Mouse (Mus musculus) limb, embryonic 12.5 days (tissue): ENCODE results near the gene Lrrc19. TPM values are rescaled to one million over a fixed set of nuclear protein-coding genes. Genes with fewer than 3 reads are reported as not detected.
"Not testable (repeated sequence)": the region's sequence is repeated elsewhere in the genome, so short reads cannot be mapped to it uniquely, and the experiment has no call there.

ENCODE experiments used
- ATAC-seq: fragments of 200-750 bp; cut with Nextera tagmentation; 2 replicates; pipeline ENCODE4 v1.8.0; 2017; ENCODE audit warnings: low read depth, moderate TSS enrichment; ENCODE audit not compliant: insufficient number of reproducible peaks, insufficient read depth, low FRiP score, low TSS enrichment
- H3K27ac ChIP-seq: fragments of 300-500 bp; sonication (generic); 2 replicates; pipeline ENCODE4 v1.5.1; 2016; ENCODE audit warnings: mild to moderate bottlenecking, moderate library complexity
- H3K27me3 ChIP-seq: fragments of 300-500 bp; sonication (generic); 2 replicates; pipeline ENCODE4 v1.6.1; 2016; ENCODE audit warnings: mild to moderate bottlenecking, moderate library complexity
- H3K36me3 ChIP-seq: fragments of 300-500 bp; sonication (generic); 2 replicates; pipeline ENCODE4 v1.6.1; 2016; ENCODE audit warnings: mild to moderate bottlenecking, moderate library complexity
- H3K4me1 ChIP-seq: fragments of 300-500 bp; sonication (generic); replicated peaks from 2 replicates; pipeline ENCODE4 v1.6.1; 2016
- H3K4me2 ChIP-seq: fragments of 300-500 bp; sonication (generic); 2 replicates; pipeline ENCODE4 v1.6.1; 2016; ENCODE audit warnings: mild to moderate bottlenecking, moderate library complexity
- H3K4me3 ChIP-seq: fragments of 300-500 bp; sonication (generic); replicated peaks from 2 replicates; pipeline ENCODE4 v1.5.1; 2016; ENCODE audit warnings: mild to moderate bottlenecking
- H3K9ac ChIP-seq: fragments of 300-500 bp; sonication (generic); replicated peaks from 2 replicates; pipeline ENCODE4 v1.6.1; 2016; ENCODE audit warnings: mild to moderate bottlenecking, moderate library complexity
- H3K9me3 ChIP-seq: fragments of 300-500 bp; sonication (generic); 2 replicates; pipeline ENCODE4 v1.6.1; 2016; ENCODE audit warnings: mild to moderate bottlenecking, moderate library complexity
- WGBS: fragments of 180-500 bp; shearing (Covaris S2); methylation state at CpG from one replicate; pipeline ENCODE4 v1.1.7; 2016; 5-methylcytosine and 5-hydroxymethylcytosine counted together
- polyA plus RNA-seq: library from polyadenylated mRNA; unstranded; fragments of >200 nt; fragmentation: Nextera tagmentation; extraction: Ambion mirVana; gene quantifications from 2 replicates; pipeline ENCODE4 v1.2.1, GENCODE M21; 2016

The Lrrc19 gene
- polyA plus RNA-seq, result 1.3 and 1.7 TPM in 2 replicates

DNA sequence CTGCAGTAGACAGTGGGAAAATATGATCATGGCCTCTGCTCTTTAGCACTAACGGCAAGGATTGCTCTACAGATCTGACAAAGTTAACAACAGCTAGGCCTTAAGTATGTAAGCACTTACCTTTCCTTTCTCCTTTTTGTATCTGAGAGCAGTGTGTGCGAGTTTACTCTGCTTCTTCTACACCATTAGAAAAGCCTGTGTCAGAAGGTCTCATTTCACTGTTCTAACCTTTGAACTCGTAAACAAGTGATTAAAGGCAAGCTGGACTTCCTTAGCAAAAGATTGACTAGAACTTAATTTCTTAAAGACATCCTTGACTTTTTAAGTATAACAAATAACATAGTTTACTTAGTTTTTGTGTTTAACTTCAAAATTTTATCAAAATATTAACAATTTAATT lies at the start of gene Lrrc19:
Gene Lrrc19, minus strand, starts transcription at position 225 of the 400 bp plus-strand sequence.
- no peaks in the 10 kb centered on the region for H3K9me3 ChIP-seq
- H3K4me2 ChIP-seq, result no peak within 1 kb of the TSS
- H3K27ac ChIP-seq, result no peak within 1 kb of the TSS
- no peaks in the 10 kb centered on the region for H3K27me3 ChIP-seq
- no peaks in the 10 kb centered on the region for H3K4me1 ChIP-seq
- H3K9ac ChIP-seq, result no peak within 1 kb of the TSS
- ATAC-seq, result no peak
- WGBS, result 60% methylated on average over 3 of the region's 3 CpGs
- peaks cover 13% of the 10 kb centered on the region for H3K36me3 ChIP-seq
- H3K4me3 ChIP-seq, result no peak within 1 kb of the TSS

GRCm38 (mm10) chr4:94696368-94696767 lies 46.4 kb upstream of the Lrrc19 start:
- H3K4me3 ChIP-seq, result no peak overlapping the region
- no peaks in the 10 kb centered on the region for H3K9me3 ChIP-seq
- no peak overlapping the region for H3K4me2 ChIP-seq
- H3K9ac ChIP-seq, result no peak overlapping the region
- H3K27me3 ChIP-seq, result no peaks in the 10 kb centered on the region
- ATAC-seq, result no peak
- H3K27ac ChIP-seq, result no peak overlapping the region
- no peaks in the 10 kb centered on the region for H3K4me1 ChIP-seq
- WGBS, result 80% methylated on average over 3 of the region's 3 CpGs
- H3K36me3 ChIP-seq, result peaks cover 14% of the 10 kb centered on the region; the same call in 1 of the 2 replicates

GRCm38 (mm10) chr4:94692175-94692574 lies 42.2 kb upstream of the Lrrc19 start:
- Histone ChIP-seq H3K9ac (no peak overlapping the region), H3K4me1 (no peaks in the 10 kb centered on the region), H3K27me3 (no peaks in the 10 kb centered on the region), H3K4me3 (no peak overlapping the region), H3K9me3 (no peaks in the 10 kb centered on the region), H3K4me2 (no peak overlapping the region), H3K36me3 (peaks cover 33% of the 10 kb centered on the region), H3K27ac (no peak overlapping the region)
- 86% methylated on average over 2 of the region's 2 CpGs for WGBS
- ATAC-seq, result no peak

DNA sequence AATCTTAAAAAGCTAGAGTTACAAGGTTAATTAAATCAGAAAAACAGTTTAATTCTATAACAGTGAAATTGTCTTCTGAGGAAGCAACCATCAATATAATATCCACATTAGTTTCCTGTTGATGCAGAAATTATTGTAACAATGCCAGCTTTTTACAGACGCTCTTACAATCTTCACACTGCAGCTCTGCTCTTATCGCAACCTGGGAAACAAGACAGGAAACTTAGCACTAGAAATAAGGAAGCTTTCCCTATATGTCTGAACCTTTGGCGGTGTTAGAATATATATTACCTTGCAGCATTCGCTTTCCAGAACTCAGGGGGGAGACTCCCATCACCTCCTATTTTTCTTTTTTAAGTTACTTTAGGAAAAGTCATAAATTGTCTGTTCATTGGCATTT lies 41.1 kb upstream of the Lrrc19 start:
- Histone ChIP-seq H3K4me1 (no peaks in the 10 kb centered on the region), H3K36me3 (peaks cover 41% of the 10 kb centered on the region), H3K27ac (no peak overlapping the region), H3K4me3 (no peak overlapping the region), H3K9me3 (no peaks in the 10 kb centered on the region), H3K4me2 (no peak overlapping the region), H3K9ac (no peak overlapping the region), H3K27me3 (no peaks in the 10 kb centered on the region)
- no peak for ATAC-seq
- WGBS, result 86% methylated on average over 4 of the region's 4 CpGs

DNA sequence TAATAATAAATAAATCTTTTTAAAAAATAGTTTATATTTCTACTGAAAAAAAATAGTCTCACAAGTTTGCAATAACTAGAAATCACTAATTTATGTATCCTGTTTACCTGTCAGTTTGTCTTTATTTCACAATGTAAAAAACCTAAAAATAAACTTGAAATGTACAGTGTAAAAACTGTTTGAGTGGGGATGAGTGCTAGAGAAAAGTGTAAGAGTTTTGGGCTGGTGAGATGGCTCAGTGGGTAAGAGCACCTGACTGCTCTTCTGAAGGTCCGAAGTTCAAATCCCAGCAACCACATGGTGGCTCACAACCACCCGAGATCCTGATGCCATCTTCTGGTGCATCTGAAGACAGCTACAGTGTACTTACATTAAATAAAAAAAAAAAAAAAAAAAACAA lies 39.9 kb upstream of the Lrrc19 start:
- H3K9ac ChIP-seq, H3K27me3 ChIP-seq, H3K4me1 ChIP-seq, H3K4me2 ChIP-seq, ATAC-seq, H3K27ac ChIP-seq, H3K9me3 ChIP-seq, H3K4me3 ChIP-seq: not testable (repeated sequence)
- peaks cover 48% of the 10 kb centered on the region for H3K36me3 ChIP-seq
- 88% methylated on average over 2 of the region's 2 CpGs for WGBS

DNA sequence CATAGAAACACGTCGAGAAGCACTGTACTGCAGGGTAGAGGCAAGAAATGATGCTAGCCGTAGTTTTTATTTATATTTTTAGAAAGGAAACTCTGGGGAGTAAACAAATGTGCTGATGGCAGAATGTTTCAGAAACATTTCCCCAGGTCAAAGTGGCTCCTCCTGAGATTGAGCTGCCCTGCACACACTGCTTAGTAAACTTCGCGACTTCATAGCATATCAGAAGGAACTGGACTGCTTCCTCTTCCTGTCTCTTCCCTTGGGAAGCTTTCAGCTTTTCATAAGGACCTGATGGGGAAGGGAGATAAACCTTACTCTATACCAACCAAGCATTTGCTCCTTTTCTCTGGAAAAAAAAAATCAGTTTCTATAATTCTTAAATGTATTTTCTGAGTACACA lies 33.4 kb upstream of the Lrrc19 start:
- H3K36me3 ChIP-seq, result peaks cover 56% of the 10 kb centered on the region
- 84% methylated on average over 5 of the region's 5 CpGs for WGBS
- no peak for ATAC-seq
- H3K27ac ChIP-seq, result no peak overlapping the region
- no peaks in the 10 kb centered on the region for H3K27me3 ChIP-seq
- no peak overlapping the region for H3K4me2 ChIP-seq
- H3K4me3 ChIP-seq, result no peak overlapping the region
- H3K9me3 ChIP-seq, result no peaks in the 10 kb centered on the region
- H3K4me1 ChIP-seq, result no peaks in the 10 kb centered on the region
- no peak overlapping the region for H3K9ac ChIP-seq

GRCm38 (mm10) chr4:94682029-94682428 lies 32.1 kb upstream of the Lrrc19 start:
- no peak overlapping the region for H3K9ac ChIP-seq
- 78% methylated on average over 1 of the region's 1 CpGs for WGBS
- H3K4me2 ChIP-seq, result no peak overlapping the region
- ATAC-seq, result no peak
- H3K27me3 ChIP-seq, result no peaks in the 10 kb centered on the region
- H3K9me3 ChIP-seq, result no peaks in the 10 kb centered on the region
- no peak overlapping the region for H3K4me3 ChIP-seq
- no peak overlapping the region for H3K27ac ChIP-seq
- no peaks in the 10 kb centered on the region for H3K4me1 ChIP-seq
- H3K36me3 ChIP-seq, result peaks cover 43% of the 10 kb centered on the region

GRCm38 (mm10) chr4:94681181-94681580 lies 31.2 kb upstream of the Lrrc19 start:
- Histone ChIP-seq H3K36me3 (peaks cover 37% of the 10 kb centered on the region), H3K27ac (no peak overlapping the region), H3K27me3 (no peaks in the 10 kb centered on the region), H3K4me1 (no peaks in the 10 kb centered on the region), H3K4me2 (no peak overlapping the region), H3K9me3 (no peaks in the 10 kb centered on the region), H3K9ac (no peak overlapping the region), H3K4me3 (no peak overlapping the region)
- ATAC-seq, result no peak
- WGBS, result 95% methylated on average over 2 of the region's 2 CpGs

DNA sequence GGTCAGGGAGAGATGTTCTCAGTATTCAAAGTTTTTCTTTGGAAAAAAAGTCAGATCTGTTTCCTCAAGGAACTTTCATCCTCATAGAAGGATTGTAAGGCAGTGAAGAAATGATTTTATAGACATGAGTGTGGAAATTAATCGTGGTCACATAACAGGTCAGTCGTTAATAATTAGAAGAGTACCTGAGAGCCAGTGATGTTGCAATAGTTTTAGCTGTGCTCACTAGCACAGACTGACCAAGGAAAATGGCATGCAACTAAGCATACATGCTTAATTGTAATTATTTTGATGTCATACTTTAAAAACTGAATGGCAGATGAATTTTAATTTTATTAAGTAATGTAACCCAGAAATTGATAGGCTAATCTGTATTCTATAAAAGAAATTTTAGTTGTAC lies 30.7 kb upstream of the Lrrc19 start:
- Histone ChIP-seq H3K4me2 (no peak overlapping the region), H3K9ac (no peak overlapping the region), H3K4me1 (no peaks in the 10 kb centered on the region), H3K27me3 (no peaks in the 10 kb centered on the region), H3K9me3 (no peaks in the 10 kb centered on the region), H3K27ac (no peak overlapping the region), H3K4me3 (no peak overlapping the region), H3K36me3 (peaks cover 32% of the 10 kb centered on the region)
- no peak for ATAC-seq
- 95% methylated on average over 2 of the region's 2 CpGs for WGBS

- Histone ChIP-seq H3K4me3 (no peak overlapping the region), H3K36me3 (0 out of 2 replicates have a peak, but pooled peaks cover 7% of the 10 kb centered on the region), H3K9me3 (no peaks in the 10 kb centered on the region), H3K4me2 (no peak overlapping the region), H3K4me1 (no peaks in the 10 kb centered on the region), H3K27me3 (no peaks in the 10 kb centered on the region), H3K9ac (no peak overlapping the region), H3K27ac (no peak overlapping the region)
- 57% methylated on average over 1 of the region's 1 CpGs for WGBS
- ATAC-seq, result no peak
These were observed 19.8 kb upstream of the Lrrc19 start for GRCm38 (mm10) chr4:94669718-94670117.

- H3K4me1 ChIP-seq, H3K27ac ChIP-seq, H3K27me3 ChIP-seq, ATAC-seq, H3K4me2 ChIP-seq, H3K9ac ChIP-seq, H3K4me3 ChIP-seq, H3K9me3 ChIP-seq: not testable (repeated sequence)
- peaks cover 20% of the 10 kb centered on the region for H3K36me3 ChIP-seq
- 69% methylated on average over 5 of the region's 5 CpGs for WGBS
These were observed 657 bp upstream of the Lrrc19 start for GRCm38 (mm10) chr4:94650426-94651175.

- no peaks in the 10 kb centered on the region for H3K27me3 ChIP-seq
- no peak overlapping the region for H3K9ac ChIP-seq
- H3K36me3 ChIP-seq, result peaks cover 13% of the 10 kb centered on the region; the same call in 1 of the 2 replicates
- H3K27ac ChIP-seq, result no peak overlapping the region
- no peak overlapping the region for H3K4me2 ChIP-seq
- H3K4me1 ChIP-seq, result no peaks in the 10 kb centered on the region
- H3K9me3 ChIP-seq, result no peaks in the 10 kb centered on the region
- 97% methylated on average over 2 of the region's 2 CpGs for WGBS
- no peak overlapping the region for H3K4me3 ChIP-seq
- no peak for ATAC-seq
These were observed 6.8 kb downstream of the Lrrc19 start for GRCm38 (mm10) chr4:94643141-94643540.
